9 mouse cellular contexts compared by ENCODE assay signal in genomic region chr1:171840450-171841023, GRCm38 (mm10). TPM values are rescaled to one million over a fixed set of nuclear protein-coding genes. Genes with fewer than 3 reads are reported as not detected.
A peak's percentile ranks its signal among the peaks of the same experiment; 100 is the strongest.
DNase-seq lines count a peak whose midpoint lies in the region; ATAC-seq and TF ChIP-seq lines count a peak whose summit lies in the region.
"Had no signal": no experiment of that assay in that cellular context is flagged by ENCODE, and none has a peak within 500 bp of the region (broad histone marks: within the 10 kb centered on the region; RNA-seq: fewer than 3 reads in every experiment).

No protein-coding gene starts in this region.

- ATAC-seq in hematopoietic stem cell, adult 5-6 weeks (replicated peaks in 1 of 2; ENCODE audit: insufficient read depth in 1 of 2, low FRiP score in 2 of 2, low TSS enrichment in 1 of 2, low read depth in 1 of 2, poor library complexity in 2 of 2, severe bottlenecking in 2 of 2): peak; percentile 57 to 60; a peak in 3 of 4 replicates
- ATAC-seq in monocyte, adult 5-6 weeks (replicated peaks; ENCODE audit: insufficient number of reproducible peaks, low FRiP score, low TSS enrichment, poor library complexity, severe bottlenecking): peak; percentile 52; the same call in 1 of the 2 replicates
- ATAC-seq in midbrain, postnatal 0 days (ENCODE audit: low FRiP score): no peak
- no peak for ATAC-seq in erythroid progenitor cell, adult 5-6 weeks (replicated peaks; ENCODE audit: low FRiP score, poor library complexity, severe bottlenecking)

- H3K4me2 ChIP-seq in midbrain, postnatal 0 days (ENCODE audit: low read depth, low read length, poor library complexity, severe bottlenecking): no peak overlapping the region

- H3K36me3 ChIP-seq in midbrain, postnatal 0 days (ENCODE audit: insufficient read depth, low read length): no peaks in the 10 kb centered on the region

- H3K9me3 ChIP-seq in midbrain, postnatal 0 days (ENCODE audit: low read length): no peaks in the 10 kb centered on the region

- H3K4me3 ChIP-seq in midbrain, postnatal 0 days (ENCODE audit: low read depth, low read length): no peak overlapping the region

- TF ChIP-seq CTCF in midbrain, postnatal 0 days (IDR thresholded peaks at IDR 0.05): no peak

- peak; percentile 6 for DNase-seq in spleen, adult 12 weeks (ENCODE audit: low spot score)
- no peak for DNase-seq in spleen, postnatal 14 days (ENCODE audit: low spot score in 2 of 2)
- DNase-seq in urinary bladder, adult 2 months (ENCODE audit: low spot score): no peak
- DNase-seq in cerebellum, postnatal 14 days: no peak
- DNase-seq in midbrain, postnatal 0 days (ENCODE audit: low spot score): no peak
- DNase-seq: cerebellum, adult 8-10 months had no signal

- H3K9ac ChIP-seq in midbrain, postnatal 0 days (replicated peaks; ENCODE audit: low read length, poor library complexity, severe bottlenecking): no peak overlapping the region

- no peaks in the 10 kb centered on the region for H3K4me1 ChIP-seq in midbrain, postnatal 0 days (ENCODE audit: insufficient read depth, low read length)

- 74% methylated on average over 4 of the region's 4 CpGs for WGBS in midbrain, postnatal 0 days

- H3K27ac ChIP-seq in midbrain, postnatal 0 days (ENCODE audit: low read depth, low read length): no peak overlapping the region

- no peaks in the 10 kb centered on the region for H3K27me3 ChIP-seq in midbrain, postnatal 0 days (ENCODE audit: insufficient read depth, low read length)

RNA-seq across cellular contexts. Expression of gene Cd84, which starts 1.0 kb away (rescaled TPM):
- 96.5 and 139 TPM in 2 replicates for total RNA-seq in hematopoietic stem cell, adult 5-6 weeks (2017)
- 152 to 228 TPM (median 167 TPM) in 3 replicates for total RNA-seq in monocyte, adult 5-6 weeks (2017)
- polyA plus RNA-seq in urinary bladder, adult 2 months (2012; rRNA removed): 5.1 and 5.6 TPM in 2 replicates
- total RNA-seq in midbrain, postnatal 0 days (2014; rRNA removed): 1.6 and 2.4 TPM in 2 replicates
- polyA plus RNA-seq in midbrain, postnatal 0 days (2015; fragmentation: Nextera tagmentation; extraction: Ambion mirVana): 1.1 and 1.9 TPM in 2 replicates
- total RNA-seq in erythroid progenitor cell, adult 5-6 weeks (2015; ENCODE audit: low replicate concordance): 11.2 and 28.1 TPM in 2 replicates
- 22.3 and 28.9 TPM in 2 replicates for total RNA-seq in erythroid progenitor cell, adult 5-6 weeks (2017; ENCODE audit: low replicate concordance)

RNA-seq across cellular contexts. Expression of gene Gm10521, which starts 54.9 kb away (rescaled TPM):
- 5.0 and 5.2 TPM in 2 replicates for total RNA-seq in hematopoietic stem cell, adult 5-6 weeks (2017)
- total RNA-seq in monocyte, adult 5-6 weeks (2017): 8.1 to 13.8 TPM (median 8.4 TPM) in 3 replicates
- 0.28 TPM in 2 replicates for polyA plus RNA-seq in urinary bladder, adult 2 months (2012; rRNA removed)
- 0.66 TPM in 1 of 2 replicates, not detected in the other for total RNA-seq in midbrain, postnatal 0 days (2014; rRNA removed)
- not detected in 2 replicates for polyA plus RNA-seq in midbrain, postnatal 0 days (2015; fragmentation: Nextera tagmentation; extraction: Ambion mirVana)
- total RNA-seq in erythroid progenitor cell, adult 5-6 weeks (2015; ENCODE audit: low replicate concordance): 3.6 and 4.2 TPM in 2 replicates
- 0.51 TPM in 1 of 2 replicates, not detected in the other for total RNA-seq in erythroid progenitor cell, adult 5-6 weeks (2017; ENCODE audit: low replicate concordance)

Comparison
In these comparisons a context has a peak if more than half of its experiments do, and no peak if none do; other contexts are left out.
1. ATAC-seq: peak in hematopoietic stem cell, adult 5-6 weeks (2 of 2) and monocyte, adult 5-6 weeks (single experiment); none in midbrain, postnatal 0 days (single experiment) and erythroid progenitor cell, adult 5-6 weeks (single experiment).